Mouse (Mus musculus) T-helper 1 cell (primary cell): ENCODE measurements around the gene Nacad.

ENCODE experiments used
- in situ Hi-C: fragments of 300-600 bp; cut with MboI, MseI; formaldehyde crosslinking; loops from one replicate; pipeline ENCODE4 v1.15.1; 2025; ENCODE audit warnings: high pct_unique_total_duplicates

The Nacad gene

DNA sequence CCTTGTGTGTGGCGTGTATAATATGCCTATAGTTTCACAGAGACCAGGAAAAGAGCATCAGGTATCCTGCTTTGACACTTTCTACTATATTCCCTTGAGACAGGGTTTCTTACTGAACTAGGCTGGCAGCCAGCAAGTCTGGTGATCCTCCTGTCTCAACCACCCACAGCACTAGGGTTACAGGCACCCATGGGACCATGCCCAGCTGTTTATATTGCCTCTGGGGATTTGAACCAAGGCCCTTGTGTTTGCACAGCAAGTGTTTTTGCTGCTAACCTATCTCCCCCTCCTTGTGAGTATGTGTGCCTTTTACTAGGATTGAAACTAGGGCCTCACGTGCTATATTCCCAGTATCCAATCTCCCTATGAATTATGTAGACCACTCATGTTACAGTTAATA lies 24.3 kb downstream of the Nacad start:
- in situ Hi-C loops: no loop called here

DNA sequence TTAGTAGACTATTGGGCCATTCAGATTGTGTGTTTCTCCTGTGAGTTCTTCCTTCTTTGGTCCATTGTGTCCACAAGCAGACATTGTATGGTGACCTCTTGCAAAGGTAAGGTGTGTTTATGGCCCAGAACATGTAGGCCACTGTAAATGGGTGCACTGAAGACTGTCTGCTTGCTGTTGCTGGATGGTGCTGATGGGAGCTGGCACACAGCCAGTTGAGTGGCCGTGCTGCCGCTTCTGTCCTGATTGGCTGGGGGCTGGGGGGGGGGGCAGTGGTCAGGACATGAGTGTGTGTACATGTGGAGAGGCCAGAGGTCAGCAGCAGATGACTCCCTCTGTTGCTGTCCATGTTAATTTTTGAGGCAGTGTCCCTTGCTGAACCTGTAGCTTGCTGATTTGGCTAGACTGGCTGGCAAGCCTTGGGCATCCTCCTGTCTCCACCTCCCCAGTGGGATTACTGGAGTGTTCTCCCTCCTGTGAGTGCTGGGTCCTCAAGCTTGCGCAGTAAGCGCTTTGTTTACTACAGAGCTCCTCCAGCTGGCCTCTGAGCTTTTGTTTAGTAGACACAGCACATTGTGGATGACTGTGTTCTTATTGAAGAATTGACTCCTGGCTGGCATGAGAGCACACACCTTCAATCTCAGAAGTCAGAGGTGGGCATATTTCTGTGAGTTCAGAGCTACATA lies 25.6 kb downstream of the Nacad start:
- in situ Hi-C loops: no loop called here

DNA sequence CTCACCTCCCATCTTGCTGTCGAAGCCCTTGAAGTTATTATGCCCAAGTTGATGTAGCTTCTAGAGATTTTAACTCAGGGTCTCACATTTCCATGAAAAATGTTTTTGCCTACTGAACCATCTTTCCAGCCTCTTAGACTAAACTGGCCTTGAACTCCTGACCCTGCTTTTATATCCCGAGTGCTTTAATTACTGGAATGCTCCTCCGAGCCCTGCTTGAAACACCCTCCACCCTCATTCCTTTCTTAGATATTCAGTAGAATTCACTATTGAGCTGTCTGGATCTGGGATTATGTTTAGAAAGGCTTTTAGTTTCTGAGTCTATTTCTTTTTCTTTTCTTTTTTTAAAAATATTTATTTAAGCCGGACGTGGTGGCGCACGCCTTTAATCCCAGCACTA lies 26.5 kb downstream of the Nacad start:
- in situ Hi-C loops: loop anchor here (10.0 kb wide), 1 partner anchor 385 kb away; no protein-coding TSS in a partner anchor

DNA sequence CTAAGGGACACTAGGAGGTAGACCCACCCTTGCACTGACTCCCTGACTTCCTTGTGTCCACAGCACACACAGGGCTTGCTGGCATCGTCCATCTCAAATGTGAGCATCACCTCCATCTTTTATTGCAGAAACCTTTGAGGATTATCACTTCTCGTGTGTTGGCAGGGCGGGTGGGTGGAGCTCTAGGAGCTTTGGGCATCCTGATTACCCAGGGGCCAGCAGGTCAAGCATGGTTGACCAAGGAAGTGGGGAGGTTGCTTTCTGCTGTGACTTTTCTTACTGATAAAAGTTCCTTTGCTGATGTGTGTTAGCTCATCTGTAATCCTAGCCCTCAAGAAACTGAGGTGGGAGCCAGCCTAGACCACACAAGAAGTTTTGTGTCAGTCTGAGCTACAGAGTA lies 29.7 kb downstream of the Nacad start:
- in situ Hi-C loops: loop anchor here (10.0 kb wide), 1 partner anchor 389 kb away; no protein-coding TSS in a partner anchor

DNA sequence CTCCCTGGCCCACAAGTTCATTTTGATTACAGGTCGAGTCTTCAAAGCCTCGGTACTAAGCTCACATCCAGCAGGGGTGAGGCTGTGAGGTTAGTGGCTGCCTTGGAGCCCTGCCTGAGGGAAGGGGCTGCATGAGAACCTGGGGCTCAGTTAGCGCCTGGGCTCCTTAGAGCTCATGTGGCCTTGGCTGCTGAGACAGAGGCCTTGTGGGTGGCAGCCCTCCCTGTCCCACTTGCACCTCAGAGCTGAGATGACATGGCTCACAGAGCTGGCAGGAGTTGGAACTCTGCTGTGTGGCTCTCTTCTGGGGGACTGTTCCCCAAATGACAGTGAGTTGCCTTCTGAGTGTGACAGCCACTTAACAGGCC lies 36.5 kb downstream of the Nacad start:
- in situ Hi-C loops: no loop called here

DNA sequence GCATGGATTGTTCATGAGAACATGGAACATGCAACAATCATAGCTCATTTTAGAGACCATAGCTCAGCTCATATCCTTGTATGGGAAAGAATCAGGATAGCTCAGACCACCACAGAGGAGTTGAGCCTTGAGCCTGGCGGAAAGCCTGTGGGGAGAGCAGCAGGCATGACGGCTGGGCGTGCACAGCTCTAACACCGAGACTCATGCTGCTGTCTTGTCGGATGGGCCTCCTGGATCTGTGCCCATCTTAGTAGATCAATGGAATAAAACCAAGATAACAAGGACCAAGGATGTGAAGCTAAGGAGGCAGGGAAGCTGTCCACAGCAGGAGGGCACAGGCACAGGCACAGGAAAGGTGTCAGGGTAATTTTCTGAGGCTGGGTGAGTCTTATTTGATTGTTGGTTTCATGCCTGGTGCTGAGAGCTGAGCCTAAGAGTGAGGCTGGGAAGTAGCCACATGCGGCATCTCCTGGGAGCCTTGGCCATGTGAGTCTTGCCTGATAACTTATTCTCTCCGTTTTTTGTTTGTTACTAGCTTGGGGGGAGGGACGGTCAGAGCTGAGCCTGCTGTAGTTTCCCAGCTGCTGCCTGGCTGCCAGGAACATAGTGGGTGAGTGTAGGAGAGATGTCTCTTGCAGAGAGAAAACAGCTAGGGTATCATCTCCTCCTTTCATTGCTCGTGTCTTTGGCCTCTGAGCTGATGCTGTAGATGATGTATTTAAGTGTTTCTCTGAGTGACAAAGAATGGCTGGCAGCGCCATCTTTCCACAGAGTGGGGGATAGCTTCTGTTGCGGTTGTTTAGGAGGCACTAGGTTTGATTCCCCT lies 37.1 kb downstream of the Nacad start:
- in situ Hi-C loops: no loop called here

DNA sequence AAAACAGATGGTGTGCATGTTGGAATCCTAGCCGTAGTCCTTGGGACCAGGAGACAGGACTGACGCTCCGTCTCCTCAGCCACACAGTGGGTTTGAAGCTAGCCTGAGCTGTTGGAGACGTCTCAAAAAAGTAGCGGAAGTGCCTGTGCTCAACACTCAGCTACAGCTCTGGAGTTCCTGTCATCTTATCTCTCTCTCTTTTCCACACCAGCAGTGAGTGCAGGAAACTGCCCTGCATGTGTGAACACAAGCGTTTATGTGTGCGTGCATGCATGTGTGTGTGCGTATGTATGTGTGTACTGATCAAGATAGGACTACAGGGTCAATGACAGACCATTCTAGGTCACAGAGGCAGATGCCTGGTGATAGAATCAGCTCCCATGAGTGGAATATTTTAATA lies 37.9 kb downstream of the Nacad start:
- in situ Hi-C loops: no loop called here

DNA sequence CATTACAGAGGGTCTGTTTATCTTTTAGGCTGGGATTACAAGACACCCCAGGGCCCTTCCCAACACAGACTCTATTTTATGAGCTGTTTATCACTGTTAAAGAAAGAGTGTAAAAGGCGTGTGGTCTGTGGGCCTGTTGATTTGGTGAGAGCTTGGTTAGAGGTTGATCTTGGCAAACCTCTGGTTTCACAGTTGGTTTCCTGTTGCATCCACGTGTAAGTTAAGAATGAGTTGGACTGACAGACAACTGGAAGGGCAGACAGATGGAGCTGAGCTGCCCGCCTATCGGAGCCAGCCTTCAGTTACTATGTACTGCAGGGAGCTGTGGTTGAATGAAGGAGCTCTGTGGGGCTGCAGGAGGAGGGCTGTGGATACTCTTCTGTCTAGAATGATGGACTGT lies 39.4 kb downstream of the Nacad start:
- in situ Hi-C loops: no loop called here

DNA sequence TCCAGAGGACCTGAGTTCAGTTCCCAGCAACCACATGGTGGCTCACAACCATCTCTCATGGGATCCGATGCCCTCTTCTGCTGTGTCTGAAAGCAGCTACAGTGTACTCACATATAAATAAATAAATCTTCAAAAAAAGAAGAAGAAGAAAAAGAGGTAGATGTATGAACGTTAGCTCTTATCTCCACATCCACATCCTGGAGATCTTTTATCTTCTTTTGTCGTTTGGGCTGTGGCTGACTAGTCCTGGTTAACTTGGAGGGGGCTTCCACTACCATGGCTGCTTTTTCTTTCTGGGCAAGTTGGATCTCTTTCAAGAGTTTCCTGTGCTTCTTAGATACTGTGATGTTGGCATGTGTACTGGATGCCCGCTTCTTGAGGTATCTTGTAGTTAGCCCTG lies 42.7 kb downstream of the Nacad start:
- in situ Hi-C loops: no loop called here

DNA sequence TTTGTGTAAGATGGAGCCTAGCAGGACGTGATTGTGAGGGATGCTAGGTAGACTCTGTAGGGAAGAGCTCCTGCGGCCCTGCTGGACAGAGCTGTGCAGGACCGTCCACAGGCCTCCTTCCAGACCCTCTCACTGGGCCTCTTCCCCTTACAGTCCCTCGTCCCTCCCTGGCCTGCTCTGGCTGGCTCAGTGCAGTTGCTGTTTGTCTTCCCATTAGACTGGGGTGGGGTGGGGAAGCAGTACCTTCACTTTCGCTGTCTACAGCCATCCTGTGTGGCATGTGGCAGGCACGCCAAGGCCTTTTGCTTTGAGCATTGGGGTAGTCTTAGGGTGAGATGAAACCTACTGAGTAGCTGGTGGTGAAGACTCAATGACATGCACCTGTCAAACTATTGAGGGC lies 43.5 kb downstream of the Nacad start:
- in situ Hi-C loops: no loop called here

DNA sequence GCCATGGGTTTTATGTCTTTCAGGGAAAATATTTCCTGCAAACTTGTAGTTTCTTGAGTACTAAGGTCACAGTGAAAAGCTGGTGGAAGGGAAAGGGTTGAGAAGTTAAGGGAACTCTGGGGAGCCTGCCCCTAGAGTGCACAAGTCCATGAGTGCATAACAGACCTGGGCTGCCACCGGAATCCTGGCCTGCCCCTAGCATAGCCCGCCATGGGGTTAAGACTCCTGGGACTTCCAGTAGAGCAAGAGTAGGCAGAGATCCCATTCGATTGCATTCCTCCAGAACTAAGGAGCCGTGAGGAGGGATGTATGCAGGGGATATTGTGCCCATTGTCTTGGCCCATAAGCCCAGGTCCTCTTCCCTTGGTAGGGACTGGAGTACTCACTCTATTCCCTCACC lies 44.4 kb downstream of the Nacad start:
- in situ Hi-C loops: no loop called here

DNA sequence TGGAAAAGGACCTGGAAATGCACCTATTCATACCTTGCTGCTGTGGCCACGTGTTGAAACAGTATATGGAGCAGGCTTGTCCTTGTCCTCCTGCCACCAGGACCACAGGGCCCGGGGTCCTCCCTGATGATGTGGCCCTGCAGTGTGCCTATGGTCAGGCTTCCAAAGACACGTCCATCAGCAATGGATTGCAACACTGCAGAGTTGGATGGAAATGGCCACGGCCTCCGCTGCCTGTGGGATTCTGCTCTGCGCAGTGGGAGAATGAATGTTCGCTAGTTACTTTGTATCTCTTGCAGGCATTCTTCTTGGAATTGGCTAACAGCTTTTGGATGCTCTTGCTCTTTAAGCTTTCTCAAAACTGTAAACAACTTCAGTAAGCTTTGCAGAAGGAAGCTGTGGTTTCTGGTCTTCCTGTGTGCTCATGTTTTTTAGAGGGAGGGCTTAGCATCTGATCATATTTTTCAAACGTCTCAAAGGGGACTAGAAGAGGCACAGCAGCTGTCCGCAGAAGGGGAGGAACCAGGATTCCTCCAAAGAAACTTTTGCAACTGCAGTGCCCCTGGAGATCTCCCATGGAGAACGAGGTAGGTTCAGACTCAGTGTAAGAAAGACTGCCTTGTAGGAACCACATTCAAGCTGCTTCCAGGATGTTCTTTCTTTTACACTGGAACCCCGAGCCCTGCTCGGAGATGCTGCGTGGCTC lies 45.0 kb downstream of the Nacad start:
- in situ Hi-C loops: no loop called here

DNA sequence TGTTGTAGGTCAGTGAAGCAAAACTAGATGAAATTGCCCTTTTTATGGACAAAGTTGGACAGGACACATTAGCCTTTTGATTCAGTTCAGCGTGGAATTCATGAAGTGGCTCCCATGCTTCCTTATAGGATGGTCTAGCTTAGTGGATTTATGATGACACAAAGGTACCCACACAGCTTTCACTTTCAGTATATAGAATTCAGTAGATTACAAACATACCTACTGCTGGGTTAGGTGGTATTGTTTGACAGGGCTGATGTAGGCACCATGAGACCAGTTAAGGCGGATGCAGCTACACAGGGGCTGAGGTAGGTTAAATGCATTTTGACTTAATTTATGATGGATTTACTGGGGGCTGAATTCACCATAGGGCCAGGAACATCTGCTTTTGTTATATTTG lies 45.9 kb downstream of the Nacad start:
- in situ Hi-C loops: no loop called here

DNA sequence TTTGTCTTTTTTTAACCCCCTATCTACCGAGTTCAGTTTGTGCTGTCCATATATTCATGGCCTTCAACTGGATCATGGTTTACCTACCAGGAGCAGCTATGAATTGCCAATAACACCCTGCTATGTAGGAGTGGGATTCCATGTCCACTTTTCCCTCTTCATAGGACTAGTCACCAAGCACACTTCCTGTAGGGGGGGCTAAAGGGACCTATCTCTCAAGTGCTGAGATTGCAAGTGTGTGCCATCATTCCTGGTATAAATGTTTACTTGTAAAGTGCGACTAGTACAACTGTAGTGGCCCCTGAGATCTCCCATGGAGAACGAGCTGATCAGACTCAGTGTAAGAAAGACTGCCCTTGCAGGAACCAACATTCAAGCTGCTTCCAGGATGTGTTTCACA lies 47.6 kb downstream of the Nacad start:
- in situ Hi-C loops: no loop called here

DNA sequence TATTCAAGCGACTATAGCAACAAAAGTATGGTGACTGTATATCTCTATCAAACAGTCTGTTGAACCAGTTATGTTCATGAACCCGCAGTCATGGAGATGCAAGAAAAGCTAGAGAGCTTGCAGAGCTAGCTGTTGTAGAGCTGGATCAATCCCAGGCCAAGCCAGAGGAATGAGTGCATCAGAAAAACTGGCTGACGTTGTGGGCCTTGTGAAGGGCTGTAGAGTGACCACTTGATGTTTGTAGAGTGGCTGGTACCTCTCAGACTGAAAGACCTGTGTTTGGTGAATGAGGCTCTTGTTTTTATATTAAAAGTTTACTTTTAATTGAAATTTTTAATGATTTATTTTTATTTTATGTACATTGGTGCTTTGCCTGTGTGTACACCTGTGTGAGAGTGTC lies 55.7 kb downstream of the Nacad start:
- in situ Hi-C loops: no loop called here

DNA sequence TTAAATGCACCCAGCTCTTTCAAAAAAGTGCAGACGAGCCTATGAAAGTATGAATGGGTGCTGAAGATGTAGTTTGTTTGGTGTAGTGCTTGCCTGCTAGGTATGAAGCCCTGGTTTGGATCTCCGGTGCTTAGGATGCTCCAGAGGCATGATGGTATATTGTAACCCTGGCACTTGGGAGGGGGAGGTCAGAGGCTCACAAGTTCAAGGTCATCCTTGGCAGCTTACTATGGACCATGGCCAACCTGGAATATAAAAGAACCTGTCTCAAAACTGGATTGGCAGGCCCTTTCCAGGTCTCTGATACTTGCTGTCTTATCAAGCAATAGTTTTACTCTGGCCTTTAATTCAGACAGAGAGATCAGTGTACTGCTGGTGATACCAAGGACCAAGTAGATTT lies 56.1 kb downstream of the Nacad start:
- in situ Hi-C loops: no loop called here
